Mouse (Mus musculus) embryonic facial prominence, embryonic 14.5 days (tissue): ENCODE measurements around the gene Atxn7l3b. TPM values are rescaled to one million over a fixed set of nuclear protein-coding genes. Genes with fewer than 3 reads are reported as not detected.
A peak's percentile ranks its signal among the peaks of the same experiment; 100 is the strongest.

Experiments used
- ATAC-seq: fragments of 200-750 bp; cut with Nextera tagmentation; 2 replicates; pipeline ENCODE4 v1.8.0; 2017; ENCODE audit warnings: low read depth, moderate number of reproducible peaks, moderate TSS enrichment
- DNase-seq: peaks from one replicate; pipeline ENCODE4 v3.0.0-alpha.2; 2015; ENCODE audit warnings: low spot score
- H3K27ac ChIP-seq: fragments of 300-500 bp; sonication (generic); replicated peaks from 2 replicates; pipeline ENCODE4 v1.5.1; 2014; ENCODE audit warnings: low read depth, mild to moderate bottlenecking, low read length, moderate library complexity
- H3K27me3 ChIP-seq: fragments of 300-500 bp; sonication (generic); replicated peaks from 2 replicates; pipeline ENCODE4 v1.6.1; 2014; ENCODE audit warnings: low read length; ENCODE audit not compliant: control insufficient read depth, insufficient read depth
- H3K36me3 ChIP-seq: fragments of 300-500 bp; sonication (generic); 2 replicates; pipeline ENCODE4 v1.6.1; 2014; ENCODE audit warnings: low read length, mixed read lengths; ENCODE audit not compliant: control insufficient read depth, insufficient read depth
- H3K4me1 ChIP-seq: fragments of 300-500 bp; sonication (generic); 2 replicates; pipeline ENCODE4 v1.6.1; 2014; ENCODE audit warnings: antibody characterized with exemption, low read length; ENCODE audit not compliant: control insufficient read depth, insufficient read depth
- H3K4me2 ChIP-seq: fragments of 300-500 bp; sonication (generic); 2 replicates; pipeline ENCODE4 v1.6.1; 2014; ENCODE audit warnings: low read depth, mild to moderate bottlenecking, low read length, moderate library complexity, mixed read lengths
- H3K4me3 ChIP-seq: fragments of 300-500 bp; sonication (generic); 2 replicates; pipeline ENCODE4 v1.5.1; 2014; ENCODE audit warnings: low read depth, mild to moderate bottlenecking, low read length
- H3K9ac ChIP-seq: fragments of 300-500 bp; sonication (generic); 2 replicates; pipeline ENCODE4 v1.6.1; 2014; ENCODE audit warnings: low read depth, mild to moderate bottlenecking, low read length, moderate library complexity, mixed read lengths
- H3K9me3 ChIP-seq: fragments of 300-500 bp; sonication (generic); 2 replicates; pipeline ENCODE4 v1.6.1; 2016; ENCODE audit warnings: low read length; ENCODE audit not compliant: control insufficient read depth
- WGBS: fragments of 180-500 bp; shearing (Covaris S2); extraction: QIAGEN DNeasy Blood & Tissue Kit; methylation state at CpG from one replicate; pipeline ENCODE4 v1.1.7; 2014; 5-methylcytosine and 5-hydroxymethylcytosine counted together
- polyA plus RNA-seq: library from polyadenylated mRNA; unstranded; fragments of >200 nt; fragmentation: Nextera tagmentation; extraction: Ambion mirVana; gene quantifications from 2 replicates; pipeline ENCODE4 v1.2.1, GENCODE M21; 2014

The Atxn7l3b gene
- polyA plus RNA-seq, 1 experiment from 2014 or later = 142 TPM

DNA sequence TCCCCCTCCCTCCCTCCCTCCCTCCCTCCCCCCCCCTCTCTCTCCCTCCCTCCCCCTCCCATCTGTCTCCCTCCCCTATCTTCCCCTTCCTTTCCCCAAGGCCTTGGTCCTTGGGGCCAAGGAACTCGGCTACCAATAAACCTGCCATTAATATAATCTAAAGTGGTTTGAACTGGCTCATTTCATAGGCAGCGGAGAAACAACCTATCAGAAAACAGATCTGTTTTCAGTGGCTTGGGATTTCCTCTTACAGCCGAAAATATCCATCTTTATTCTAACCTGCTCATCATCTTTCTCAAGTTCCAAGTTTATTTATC is 45.2 kb downstream of the Atxn7l3b start:
- Histone ChIP-seq H3K4me1 (no peaks in the 10 kb centered on the region), H3K27me3 (no peaks in the 10 kb centered on the region), H3K9ac (no peak overlapping the region), H3K27ac (no peak overlapping the region), H3K4me2 (no peak overlapping the region), H3K9me3 (no peaks in the 10 kb centered on the region), H3K36me3 (no peaks in the 10 kb centered on the region), H3K4me3 (no peak overlapping the region)
- DNase-seq (no peak), ATAC-seq (no peak)
- 39% methylated on average over 2 of the region's 3 CpGs for WGBS

DNA sequence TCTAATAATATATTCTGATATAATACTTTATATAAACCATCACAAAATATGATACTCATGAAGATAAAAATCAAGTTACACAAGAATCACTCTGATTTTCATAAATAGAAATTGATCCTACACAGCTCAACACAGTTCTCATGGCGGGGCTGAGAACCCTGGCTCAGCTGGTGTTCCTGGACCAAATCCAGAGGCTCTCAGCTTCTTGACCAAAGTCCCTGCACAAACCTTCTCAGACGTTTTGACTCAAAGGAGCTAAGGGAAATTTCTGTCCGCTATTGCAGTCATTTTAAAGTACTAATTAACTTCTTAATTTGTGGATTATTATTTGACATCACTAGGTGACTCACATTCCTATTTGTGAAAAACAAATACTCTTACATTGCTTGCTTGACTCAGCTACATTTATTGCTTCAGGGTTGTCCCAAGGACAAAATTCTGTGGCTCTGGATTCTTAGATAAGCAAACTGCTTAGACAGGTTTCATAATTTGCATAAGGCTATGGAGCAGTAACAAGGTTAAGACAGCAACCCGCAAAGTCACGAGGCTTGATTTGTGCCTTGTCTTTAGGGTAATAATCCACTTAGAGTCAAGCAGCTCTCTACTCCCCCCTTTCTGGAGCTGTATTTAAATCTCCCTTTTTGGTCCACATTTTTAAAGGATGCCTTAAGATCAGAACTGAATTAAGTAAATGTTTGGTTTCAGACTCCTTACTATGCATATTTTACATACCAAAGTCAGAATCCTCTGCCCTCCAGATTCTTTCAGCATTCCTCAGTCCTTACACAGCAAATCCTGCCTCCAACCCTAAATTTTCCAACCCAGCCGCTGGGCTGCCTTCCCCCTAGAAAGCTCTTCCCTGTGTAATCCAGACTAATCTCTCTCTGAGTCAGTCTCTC is 45.8 kb downstream of the Atxn7l3b start:
- peak; percentile 45 for DNase-seq
- Histone ChIP-seq H3K4me3 (no peak overlapping the region), H3K9me3 (no peaks in the 10 kb centered on the region)

GRCm38 (mm10) chr10:112882149-112882548 is 46.7 kb downstream of the Atxn7l3b start:
- Histone ChIP-seq H3K9me3 (no peaks in the 10 kb centered on the region), H3K4me3 (no peak overlapping the region), H3K36me3 (no peaks in the 10 kb centered on the region), H3K9ac (no peak overlapping the region), H3K4me1 (no peaks in the 10 kb centered on the region), H3K4me2 (no peak overlapping the region), H3K27ac (no peak overlapping the region), H3K27me3 (no peaks in the 10 kb centered on the region)
- DNase-seq (no peak), ATAC-seq (no peak)
- 86% methylated on average over 3 of the region's 3 CpGs for WGBS

More for the DNA sequence above, 45.8 kb downstream of the Atxn7l3b start:
- no peaks in the 10 kb centered on the region for H3K4me1 ChIP-seq
- no peaks in the 10 kb centered on the region for H3K36me3 ChIP-seq
- no peak overlapping the region for H3K9ac ChIP-seq
- WGBS = 20% methylated on average over 6 of the region's 6 CpGs
- 0 out of 2 replicates have a peak, but pooled peaks have one; percentile 50 for ATAC-seq
- no peaks in the 10 kb centered on the region for H3K27me3 ChIP-seq
- no peak overlapping the region for H3K27ac ChIP-seq
- H3K4me2 ChIP-seq = no peak overlapping the region

GRCm38 (mm10) chr10:112876655-112877393 is 52.0 kb downstream of the Atxn7l3b start:
- Histone ChIP-seq H3K4me3 (no peak overlapping the region), H3K9ac (no peak overlapping the region), H3K27me3 (no peaks in the 10 kb centered on the region), H3K36me3 (no peaks in the 10 kb centered on the region), H3K4me2 (no peak overlapping the region), H3K4me1 (no peaks in the 10 kb centered on the region), H3K9me3 (no peaks in the 10 kb centered on the region), H3K27ac (no peak overlapping the region)
- WGBS = 74% methylated on average over 1 of the region's 1 CpGs
- DNase-seq (no peak), ATAC-seq (no peak)
